Mouse (Mus musculus) kidney, postnatal 10 days (tissue): ENCODE data around the gene Fem1a.
"Not testable (repeated sequence)": the region's sequence is repeated elsewhere in the genome, so short reads cannot be mapped to it uniquely, and the experiment has no call there.

ENCODE experiments used
- DNase-seq: peaks from one replicate; pipeline ENCODE4 v3.0.0; 2021; ENCODE audit warnings: mixed read lengths

Fem1a gene

GRCm38 (mm10) chr17:56255863-56256238 lies 759 bp upstream of the Fem1a start:
- DNase-seq, result peak; percentile 100

DNA sequence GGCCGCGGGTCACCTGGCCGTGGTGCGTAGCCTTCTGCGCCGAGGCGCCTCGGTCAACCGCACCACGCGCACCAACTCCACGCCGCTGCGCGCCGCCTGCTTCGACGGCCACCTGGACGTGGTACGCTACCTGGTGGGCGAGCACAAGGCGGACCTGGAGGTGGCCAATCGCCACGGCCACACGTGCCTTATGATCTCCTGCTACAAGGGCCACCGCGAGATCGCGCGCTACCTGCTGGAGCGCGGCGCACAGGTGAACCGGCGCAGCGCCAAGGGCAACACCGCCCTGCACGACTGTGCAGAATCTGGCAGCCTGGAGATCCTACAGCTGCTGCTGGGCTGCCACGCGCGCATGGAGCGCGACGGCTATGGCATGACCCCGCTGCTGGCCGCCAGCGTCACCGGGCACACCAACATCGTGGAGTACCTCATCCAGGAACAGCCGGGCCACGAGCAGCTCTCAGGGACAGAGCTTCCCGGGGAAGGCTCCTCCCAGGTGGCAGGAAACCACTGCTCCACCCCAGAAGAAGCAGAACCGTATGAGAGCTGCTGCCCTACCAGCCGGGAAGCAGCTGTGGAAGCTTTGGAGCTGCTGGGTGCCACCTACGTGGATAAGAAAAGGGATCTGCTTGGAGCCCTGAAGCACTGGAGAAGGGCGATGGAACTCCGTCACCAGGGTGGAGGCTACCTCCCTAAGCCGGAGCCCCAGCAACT lies 728 bp downstream of the Fem1a start:
- peak; percentile 52 for DNase-seq

- peak; percentile 21 for DNase-seq
Measured at GRCm38 (mm10) chr17:56258269-56258668, 1.7 kb downstream of the Fem1a start.

GRCm38 (mm10) chr17:56258812-56259211 lies 2.2 kb downstream of the Fem1a start:
- not testable (repeated sequence) for DNase-seq

DNA sequence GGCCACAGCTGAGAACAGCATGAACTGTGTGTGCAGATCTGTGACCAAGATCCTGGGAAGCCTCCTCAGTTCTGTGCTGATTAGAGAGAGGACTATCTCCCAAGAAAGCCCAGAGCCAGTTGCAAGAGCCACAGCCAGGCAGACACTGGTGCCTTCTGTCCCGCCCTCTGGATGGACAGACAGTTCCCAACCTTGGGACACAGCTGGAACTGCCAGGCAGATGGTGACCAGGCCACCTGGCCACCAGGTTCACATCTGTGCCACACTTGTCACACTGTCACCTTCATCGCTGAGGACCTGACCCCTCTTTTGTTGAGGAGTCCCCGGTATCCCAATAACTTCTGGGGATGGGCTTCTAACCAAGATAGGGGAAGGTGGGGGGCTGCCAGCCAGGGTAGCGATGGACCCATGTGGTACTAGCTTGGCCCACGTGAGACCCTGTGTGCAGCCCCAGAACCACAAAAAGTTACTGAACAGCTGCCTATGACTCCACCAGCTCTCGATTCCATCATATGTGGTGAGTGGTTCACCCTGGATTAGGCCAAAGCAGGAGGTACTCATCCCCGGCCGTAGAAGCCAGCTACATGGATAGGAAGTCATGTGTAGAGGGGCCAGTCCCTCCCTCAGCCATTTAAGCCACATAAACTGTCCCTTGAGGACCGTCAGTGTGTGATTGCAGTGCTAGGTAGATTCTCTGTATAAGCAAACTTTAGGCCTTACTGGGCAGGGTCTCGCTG lies 2.9 kb downstream of the Fem1a start:
- DNase-seq, result peak; percentile 10

- DNase-seq, result peak; percentile 32
Measured at GRCm38 (mm10) chr17:56261166-56261565, 4.6 kb downstream of the Fem1a start.

- DNase-seq, result no peak
Measured at GRCm38 (mm10) chr17:56262645-56263094, 6.1 kb downstream of the Fem1a start.

GRCm38 (mm10) chr17:56264020-56264419 lies 7.4 kb downstream of the Fem1a start:
- DNase-seq, result peak; percentile 88

GRCm38 (mm10) chr17:56265011-56265410 lies 8.4 kb downstream of the Fem1a start:
- DNase-seq, result peak; percentile 15

- peak; percentile 8 for DNase-seq
Measured at GRCm38 (mm10) chr17:56265869-56266268, 9.3 kb downstream of the Fem1a start.

DNA sequence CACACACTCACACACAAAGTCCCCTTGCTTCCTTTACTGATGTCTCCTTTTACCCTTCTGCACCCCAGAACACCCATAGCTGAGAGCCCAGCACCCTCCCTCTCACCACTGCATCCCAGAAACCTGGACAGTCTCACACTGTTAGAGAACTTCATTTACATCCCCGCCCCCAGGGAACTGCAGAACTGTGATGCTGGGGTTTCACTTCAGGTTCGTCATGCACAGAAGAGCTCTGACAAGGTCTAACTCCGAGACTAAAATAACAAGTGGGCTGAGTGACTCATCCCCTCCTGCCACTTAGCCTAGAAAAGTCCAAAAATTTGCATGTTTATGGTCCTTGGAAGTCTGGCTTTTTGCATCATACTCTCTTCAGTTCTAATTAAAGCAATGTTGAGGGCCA lies 9.7 kb downstream of the Fem1a start:
- DNase-seq, result peak; percentile 13

DNA sequence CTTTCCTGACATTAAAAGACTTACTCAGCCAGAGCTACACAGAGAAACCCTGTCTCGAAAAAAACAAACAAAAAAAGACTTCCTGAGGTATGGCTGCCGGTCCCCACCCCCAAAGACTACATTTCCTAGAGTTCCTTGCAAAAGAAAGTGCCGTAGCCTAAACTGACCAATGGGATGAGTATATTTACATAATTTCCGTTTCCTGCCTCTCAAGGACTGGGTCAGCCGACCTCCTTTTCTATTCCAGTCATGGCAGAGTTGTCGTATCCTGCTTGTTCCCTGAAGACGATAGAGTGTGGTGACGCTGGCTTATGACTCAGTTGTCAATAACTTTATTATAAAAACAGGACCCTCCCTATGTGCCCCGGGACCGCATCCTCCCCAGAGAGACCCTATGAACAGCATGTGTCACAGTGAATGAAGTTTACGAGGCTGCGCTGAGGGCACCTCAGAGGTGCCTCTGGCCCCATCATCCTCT lies 12.6 kb downstream of the Fem1a start:
- DNase-seq, result peak; percentile 77

DNA sequence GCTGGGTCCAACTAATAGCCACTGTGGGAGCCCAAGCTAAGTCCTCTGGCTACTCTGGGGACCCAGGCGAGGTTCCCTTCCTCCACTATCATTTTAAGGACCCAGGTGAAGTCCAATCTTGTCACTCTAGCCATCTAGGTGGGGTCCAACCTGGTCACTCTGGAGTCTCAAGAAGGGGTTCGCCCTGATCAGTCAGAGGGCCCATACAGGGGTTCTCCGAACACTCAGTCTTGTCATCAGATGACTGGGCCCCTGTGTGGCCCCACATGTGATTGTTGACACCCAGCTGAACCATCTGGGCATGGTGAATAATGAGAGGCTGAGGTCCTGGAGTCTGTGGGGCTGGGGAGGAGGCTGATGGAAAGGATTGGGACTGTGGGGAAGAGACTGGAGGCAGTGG lies 13.1 kb downstream of the Fem1a start:
- peak; percentile 10 for DNase-seq

DNA sequence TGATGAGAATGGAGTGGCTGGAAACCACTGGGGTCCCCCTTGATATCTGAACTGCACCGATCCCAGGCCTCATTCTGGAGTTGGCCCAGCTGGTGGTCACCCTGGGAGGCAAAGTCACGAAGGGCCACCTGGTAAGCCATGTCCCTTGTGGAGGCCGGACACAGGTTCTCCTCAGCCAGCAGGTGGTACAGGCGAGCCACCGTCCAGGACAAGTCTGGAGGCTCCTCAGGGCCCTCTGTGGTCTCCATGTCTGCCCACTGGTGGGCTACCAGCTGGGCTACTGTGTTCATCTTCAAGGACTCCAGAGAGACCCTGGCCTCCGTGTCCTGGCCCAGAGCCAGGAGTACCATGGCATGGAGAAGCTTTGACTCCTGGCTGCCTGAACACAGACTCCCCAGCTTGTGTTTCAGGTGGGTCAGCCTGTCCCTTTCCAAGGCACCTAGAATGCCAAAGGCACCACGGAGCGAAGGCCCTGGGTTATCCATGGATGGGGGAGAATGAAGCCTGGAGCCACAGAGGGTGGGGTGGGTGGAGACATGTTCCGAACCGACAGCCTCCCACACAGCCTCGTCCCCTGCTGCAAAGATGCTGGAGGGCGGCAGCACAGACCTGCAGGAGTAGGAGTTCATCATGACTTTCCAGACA lies 15.1 kb downstream of the Fem1a start:
- DNase-seq, result peak; percentile 30

GRCm38 (mm10) chr17:56272644-56273043 lies 16.0 kb downstream of the Fem1a start:
- peak; percentile 71 for DNase-seq

- DNase-seq, result peak; percentile 12
Measured at GRCm38 (mm10) chr17:56273482-56273881, 16.9 kb downstream of the Fem1a start.

DNA sequence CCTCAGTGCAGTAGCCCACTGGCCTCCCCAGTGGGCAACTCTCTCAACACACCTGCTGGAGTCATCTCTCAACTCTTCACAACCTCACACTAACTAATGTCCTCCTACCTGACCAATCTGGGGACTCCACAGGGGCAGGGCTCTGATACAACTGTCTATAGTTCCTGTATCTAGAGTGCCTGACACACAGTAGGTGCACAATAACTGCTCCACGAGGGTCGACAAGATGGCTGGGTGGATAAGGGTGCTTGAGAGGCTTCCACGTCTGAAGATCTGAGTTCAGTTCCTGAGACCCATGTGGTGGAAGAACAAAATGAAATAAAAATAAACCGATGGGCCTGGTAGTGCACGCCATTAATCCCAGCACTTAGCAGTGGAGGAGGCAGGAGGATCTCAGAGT lies 17.4 kb downstream of the Fem1a start:
- DNase-seq, result no peak

GRCm38 (mm10) chr17:56275842-56276480 lies 19.4 kb downstream of the Fem1a start:
- DNase-seq, result peak; percentile 68

- DNase-seq, result peak; percentile 95
Measured at GRCm38 (mm10) chr17:56276643-56277566, 20.3 kb downstream of the Fem1a start, which contains the start of gene Ticam1. Gene Ticam1 (minus strand): TSS chr17:56276786.

DNA sequence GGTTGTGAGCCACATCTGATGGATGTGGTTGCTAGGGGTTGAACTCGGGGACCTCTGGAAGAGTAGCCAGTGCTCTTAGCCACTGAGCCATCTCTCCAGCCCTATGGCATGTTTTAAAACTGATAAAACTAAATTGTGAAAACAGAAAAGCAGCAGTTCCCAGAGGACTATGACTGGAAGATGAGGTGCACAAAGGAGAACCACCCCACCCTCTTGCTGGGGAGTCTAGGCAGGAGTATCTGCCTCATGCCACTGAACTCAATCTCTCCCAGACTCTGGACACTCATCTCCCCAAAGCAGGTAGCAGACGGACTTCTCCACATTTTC lies 20.9 kb downstream of the Fem1a start:
- peak; percentile 12 for DNase-seq

GRCm38 (mm10) chr17:56278340-56278739 lies 21.7 kb downstream of the Fem1a start:
- DNase-seq, result no peak
